Comparison of ENCODE assay signal across 8 mouse cellular contexts in genomic region chr8:126979091-126979920, GRCm38 (mm10). TPM values are rescaled to one million over a fixed set of nuclear protein-coding genes. Genes with fewer than 3 reads are reported as not detected.
DNase-seq lines count a peak whose midpoint lies in the region; ATAC-seq and TF ChIP-seq lines count a peak whose summit lies in the region.

No protein-coding gene starts in this region.

- no peak for TF ChIP-seq POLR2A in spleen, adult 2 months (IDR thresholded peaks at IDR 0.05; ENCODE audit: low read depth, low read length)

- H3K9ac ChIP-seq in intestine, embryonic 14.5 days (ENCODE audit: low read length): peak overlapping the region; percentile 20

- ATAC-seq in intestine, embryonic 14.5 days (replicated peaks; ENCODE audit: low FRiP score, low TSS enrichment, low read depth): 0 out of 2 replicates have a peak, but pooled peaks have one; percentile 41
- ATAC-seq in megakaryocyte-erythroid progenitor cell, adult 5-6 weeks (replicated peaks; ENCODE audit: low FRiP score, low TSS enrichment, poor library complexity, severe bottlenecking): peak; percentile 69

- no peaks in the 10 kb centered on the region for H3K36me3 ChIP-seq in spleen, adult 2 months (ENCODE audit: control insufficient read depth, insufficient read depth, low read length)
- H3K36me3 ChIP-seq in forebrain, embryonic 10.5 days (replicated peaks): no peaks in the 10 kb centered on the region
- H3K36me3 ChIP-seq in intestine, embryonic 14.5 days (ENCODE audit: control insufficient read depth, insufficient read depth, low read length): no peaks in the 10 kb centered on the region

- WGBS in spleen, adult 2 months: 21% methylated on average over 27 of the region's 27 CpGs
- WGBS in forebrain, embryonic 10.5 days: 28% methylated on average over 27 of the region's 27 CpGs
- WGBS in intestine, embryonic 14.5 days: 17% methylated on average over 27 of the region's 27 CpGs

- H3K9me3 ChIP-seq in forebrain, embryonic 10.5 days: no peaks in the 10 kb centered on the region
- H3K9me3 ChIP-seq in intestine, embryonic 14.5 days (ENCODE audit: control insufficient read depth, low read length): no peaks in the 10 kb centered on the region

- TF ChIP-seq CTCF in spleen, adult 2 months (IDR thresholded peaks at IDR 0.05; ENCODE audit: extremely low read depth, insufficient read depth, insufficient read length, insufficient replicate concordance): no peak
- TF ChIP-seq CTCF in left cerebral cortex, adult 2 months (IDR thresholded peaks at IDR 0.05): no peak

- peak overlapping the region; percentile 15; the same call in 1 of the 2 replicates for H3K4me3 ChIP-seq in spleen, adult 2 months (ENCODE audit: extremely low read depth, insufficient read depth, insufficient read length)
- H3K4me3 ChIP-seq in forebrain, embryonic 10.5 days: peak overlapping the region; percentile 49
- H3K4me3 ChIP-seq in intestine, embryonic 14.5 days (ENCODE audit: low read depth, low read length): peak overlapping the region; percentile 36
- H3K4me3 ChIP-seq in left cerebral cortex, adult 2 months: no peak overlapping the region

- peak overlapping the region; percentile 56 for H3K4me2 ChIP-seq in intestine, embryonic 14.5 days (ENCODE audit: low read length)

- H3K4me1 ChIP-seq in spleen, adult 2 months (ENCODE audit: control insufficient read depth, insufficient read depth, insufficient read length): no peaks in the 10 kb centered on the region
- H3K4me1 ChIP-seq in forebrain, embryonic 10.5 days: peaks cover 9% of the 10 kb centered on the region
- no peaks in the 10 kb centered on the region; the same call in 1 of the 2 replicates for H3K4me1 ChIP-seq in intestine, embryonic 14.5 days (replicated peaks; ENCODE audit: control insufficient read depth, insufficient read depth, low read length)

- no peak overlapping the region for H3K27ac ChIP-seq in spleen, adult 2 months (ENCODE audit: insufficient read depth, low read length)
- H3K27ac ChIP-seq in forebrain, embryonic 10.5 days: no peak overlapping the region
- no peak overlapping the region for H3K27ac ChIP-seq in intestine, embryonic 14.5 days (ENCODE audit: low read depth)
- no peak overlapping the region for H3K27ac ChIP-seq in left cerebral cortex, adult 2 months

- intact Hi-C loops in left cerebral cortex, adult 2 months (cut with DNase I): loop anchor here (10.0 kb wide), 1 partner anchor 715 kb away; no protein-coding TSS in a partner anchor

- no peak for DNase-seq in spleen, adult 2 months (ENCODE audit: low read depth in 1 of 2, low spot score in 2 of 2)
- DNase-seq in spleen, adult 18-20 months: no peak
- DNase-seq in forebrain, embryonic 10.5 days (ENCODE audit: extremely low spot score, low spot score): no peak
- DNase-seq in intestine, embryonic 14.5 days (ENCODE audit: low spot score): peak; percentile 56
- no peak for DNase-seq in right cerebral cortex, adult 18-20 months
- DNase-seq in left cerebral cortex, adult 2 months (ENCODE audit: extremely low spot score in 1 of 2, low spot score in 2 of 2): no peak
- DNase-seq in layer of hippocampus, adult 18-20 months (ENCODE audit: low spot score in 2 of 2): no peak

- H3K27me3 ChIP-seq in spleen, adult 2 months (ENCODE audit: control insufficient read depth, insufficient read depth, low read length): no peaks in the 10 kb centered on the region
- H3K27me3 ChIP-seq in forebrain, embryonic 10.5 days (ENCODE audit: poor library complexity, severe bottlenecking): peaks cover 40% of the 10 kb centered on the region
- H3K27me3 ChIP-seq in intestine, embryonic 14.5 days (replicated peaks; ENCODE audit: control insufficient read depth, insufficient read depth, low read length): no peaks in the 10 kb centered on the region

RNA-seq across cellular contexts. Expression of gene Rbm34, which starts 8.4 kb away (rescaled TPM):
- 2.6 and 3.0 TPM in 2 replicates for polyA plus RNA-seq in spleen, adult 2 months (2012; rRNA removed)
- polyA plus RNA-seq in forebrain, embryonic 10.5 days (2016; fragmentation: Nextera tagmentation; extraction: Ambion mirVana): 26.1 and 26.5 TPM in 2 replicates
- polyA plus RNA-seq in intestine, embryonic 14.5 days (2014; fragmentation: Nextera tagmentation; extraction: Ambion mirVana): 26.5 and 26.6 TPM in 2 replicates
- total RNA-seq in megakaryocyte-erythroid progenitor cell, adult 5-6 weeks (2014; fragmentation: Nextera tagmentation): 24.4 and 31.7 TPM in 2 replicates
- total RNA-seq in megakaryocyte-erythroid progenitor cell, adult 5-6 weeks (2017): 67.7 and 71.4 TPM in 2 replicates
- total RNA-seq in left cerebral cortex, adult 2 months (2021): 10 to 100 TPM; 13.9 to 14.8 TPM
- 10 to 100 TPM; 13.1 to 13.6 TPM for total RNA-seq in layer of hippocampus, adult 18-20 months (2021)

RNA-seq across cellular contexts. Expression of gene Tomm20, which starts 33.7 kb away (rescaled TPM):
- 346 and 417 TPM in 2 replicates for polyA plus RNA-seq in spleen, adult 2 months (2012; rRNA removed)
- polyA plus RNA-seq in forebrain, embryonic 10.5 days (2016; fragmentation: Nextera tagmentation; extraction: Ambion mirVana): 294 and 298 TPM in 2 replicates
- 297 TPM in 2 replicates for polyA plus RNA-seq in intestine, embryonic 14.5 days (2014; fragmentation: Nextera tagmentation; extraction: Ambion mirVana)
- 123 and 130 TPM in 2 replicates for total RNA-seq in megakaryocyte-erythroid progenitor cell, adult 5-6 weeks (2014; fragmentation: Nextera tagmentation)
- total RNA-seq in megakaryocyte-erythroid progenitor cell, adult 5-6 weeks (2017): 313 and 421 TPM in 2 replicates
- 100 to 1,000 TPM; 181 to 182 TPM for total RNA-seq in left cerebral cortex, adult 2 months (2021)
- 100 to 1,000 TPM; 214 TPM for total RNA-seq in layer of hippocampus, adult 18-20 months (2021)
